ENCODE assay signal across 17 mouse cellular contexts in the genomic region with DNA sequence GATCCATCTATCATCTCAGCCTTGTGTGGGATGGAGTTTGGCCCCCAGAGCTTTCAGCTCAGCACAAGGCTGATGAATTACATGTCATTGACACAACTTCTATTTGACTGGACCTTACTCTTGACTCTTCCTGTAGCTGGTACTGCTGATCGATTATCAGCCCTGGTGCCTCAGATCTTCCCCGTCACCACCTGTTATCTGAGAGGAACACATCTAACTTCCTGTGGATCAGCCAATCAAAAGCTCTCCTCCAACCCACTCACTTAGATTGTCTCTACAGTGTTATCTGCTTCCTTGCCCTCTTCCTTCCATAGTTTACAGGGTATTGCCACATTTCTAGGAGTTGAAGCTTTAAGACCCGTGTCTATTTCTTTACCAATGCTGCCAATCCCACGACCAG. TPM values are rescaled to one million over a fixed set of nuclear protein-coding genes. Genes with fewer than 3 reads are reported as not detected.
"Had no signal": no experiment of that assay in that cellular context is flagged by ENCODE, and none has a peak within 500 bp of the region (broad histone marks: within the 10 kb centered on the region; RNA-seq: fewer than 3 reads in every experiment).

No protein-coding gene starts in this region.

- H3K27me3 ChIP-seq: midbrain, embryonic 13.5 days; neural tube, embryonic 15.5 days had no signal

- H3K36me3 ChIP-seq: limb, embryonic 10.5 days; midbrain, embryonic 13.5 days; neural tube, embryonic 15.5 days had no signal

- H3K4me3 ChIP-seq: left cerebral cortex, adult 2 months; limb, embryonic 10.5 days; midbrain, embryonic 13.5 days; neural tube, embryonic 15.5 days had no signal

- H3K27ac ChIP-seq: kidney, postnatal 0 days; left cerebral cortex, adult 2 months; limb, embryonic 10.5 days; midbrain, embryonic 13.5 days; neural tube, embryonic 15.5 days had no signal

- H3K4me2 ChIP-seq: midbrain, embryonic 13.5 days; neural tube, embryonic 15.5 days had no signal

- H3K9me3 ChIP-seq: limb, embryonic 10.5 days; midbrain, embryonic 13.5 days; neural tube, embryonic 15.5 days had no signal

- H3K4me1 ChIP-seq: midbrain, embryonic 13.5 days; neural tube, embryonic 15.5 days had no signal

- H3K9ac ChIP-seq: midbrain, embryonic 13.5 days; neural tube, embryonic 15.5 days had no signal

- DNase-seq: kidney, adult 9 months; lung, adult 18-20 months; right cerebral cortex, adult 18-20 months; right cerebral cortex, postnatal 25 days; thymus, postnatal 36 days had no signal

RNA-seq across cellular contexts. Expression of a gene that starts 6.9 kb away (rescaled TPM):
- total RNA-seq: layer of hippocampus, postnatal 14 days; left cerebral cortex, adult 2 months; left cerebral cortex, postnatal 14 days; midbrain, postnatal 0 days had no signal
- polyA plus RNA-seq: limb, embryonic 10.5 days; midbrain, embryonic 13.5 days; midbrain, postnatal 0 days had no signal

RNA-seq across cellular contexts. Expression of a gene that starts 30.8 kb away (rescaled TPM):
- total RNA-seq: layer of hippocampus, adult 8-10 months; layer of hippocampus, postnatal 14 days; left cerebral cortex, adult 2 months; left cerebral cortex, postnatal 14 days; midbrain, postnatal 0 days had no signal
- polyA plus RNA-seq: kidney, postnatal 0 days; limb, embryonic 10.5 days; lung, embryonic 16.5 days; midbrain, embryonic 13.5 days; midbrain, postnatal 0 days; neural tube, embryonic 11.5 days; neural tube, embryonic 15.5 days; stomach, embryonic 16.5 days had no signal

RNA-seq across cellular contexts. Expression of a gene that starts 41.3 kb away (rescaled TPM):
- total RNA-seq: layer of hippocampus, postnatal 14 days; left cerebral cortex, adult 2 months; left cerebral cortex, postnatal 14 days had no signal
- polyA plus RNA-seq: limb, embryonic 10.5 days; midbrain, embryonic 13.5 days; midbrain, postnatal 0 days; neural tube, embryonic 11.5 days had no signal
